Mouse (Mus musculus): ENCODE results near the gene Frrs1l. TPM values are rescaled to one million over a fixed set of nuclear protein-coding genes. Genes with fewer than 3 reads are reported as not detected.

Frrs1l gene
- 0.30 and 0.55 TPM in 2 replicates for polyA plus RNA-seq (2015; fragmentation: Nextera tagmentation; extraction: Ambion mirVana)

DNA sequence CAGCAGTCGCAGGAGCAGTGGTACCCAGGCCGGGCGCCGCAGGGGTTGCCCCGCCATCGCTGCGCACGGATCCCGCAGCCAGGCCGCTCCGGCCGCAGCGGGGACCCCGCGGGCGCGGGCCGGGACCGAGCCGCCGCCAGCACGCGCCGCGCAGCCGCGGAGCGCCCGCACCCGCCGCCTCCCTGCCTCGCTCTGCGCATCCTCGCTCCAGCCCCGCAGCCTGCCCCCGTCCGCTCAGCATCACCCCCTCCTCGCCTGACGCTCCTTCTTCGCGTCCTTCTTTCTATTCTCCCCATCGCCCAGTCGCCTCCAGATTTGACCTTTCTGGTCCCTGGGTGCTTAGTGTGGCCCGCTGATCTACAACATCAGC is at the start of gene Frrs1l:
Frrs1l (minus strand) TSS at position 177 of the 370 bp plus-strand sequence.
- Histone ChIP-seq H3K9me3 (ENCODE audit: low read length) (no peaks in the 10 kb centered on the region; the same call in 1 of the 2 replicates), H3K4me1 (ENCODE audit: insufficient read depth, low read length) (0 out of 2 replicates have a peak, but pooled peaks cover 6% of the 10 kb centered on the region), H3K9ac (replicated peaks; ENCODE audit: low read length) (peak within 1 kb of the TSS; percentile 68), H3K27me3 (ENCODE audit: insufficient read depth, low read length) (peaks cover 36% of the 10 kb centered on the region), H3K36me3 (ENCODE audit: insufficient read depth, low read length) (no peaks in the 10 kb centered on the region), H3K4me3 (ENCODE audit: low read length) (peak within 1 kb of the TSS; percentile 65), H3K4me2 (replicated peaks; ENCODE audit: low read depth, low read length) (peak within 1 kb of the TSS; percentile 100), H3K27ac (ENCODE audit: low read length) (no peak within 1 kb of the TSS)
- under 1% methylated on average over 37 of the region's 44 CpGs for WGBS
- peak; percentile 35; the same call in 1 of the 2 replicates for ATAC-seq (ENCODE audit: low FRiP score, low TSS enrichment)

DNA sequence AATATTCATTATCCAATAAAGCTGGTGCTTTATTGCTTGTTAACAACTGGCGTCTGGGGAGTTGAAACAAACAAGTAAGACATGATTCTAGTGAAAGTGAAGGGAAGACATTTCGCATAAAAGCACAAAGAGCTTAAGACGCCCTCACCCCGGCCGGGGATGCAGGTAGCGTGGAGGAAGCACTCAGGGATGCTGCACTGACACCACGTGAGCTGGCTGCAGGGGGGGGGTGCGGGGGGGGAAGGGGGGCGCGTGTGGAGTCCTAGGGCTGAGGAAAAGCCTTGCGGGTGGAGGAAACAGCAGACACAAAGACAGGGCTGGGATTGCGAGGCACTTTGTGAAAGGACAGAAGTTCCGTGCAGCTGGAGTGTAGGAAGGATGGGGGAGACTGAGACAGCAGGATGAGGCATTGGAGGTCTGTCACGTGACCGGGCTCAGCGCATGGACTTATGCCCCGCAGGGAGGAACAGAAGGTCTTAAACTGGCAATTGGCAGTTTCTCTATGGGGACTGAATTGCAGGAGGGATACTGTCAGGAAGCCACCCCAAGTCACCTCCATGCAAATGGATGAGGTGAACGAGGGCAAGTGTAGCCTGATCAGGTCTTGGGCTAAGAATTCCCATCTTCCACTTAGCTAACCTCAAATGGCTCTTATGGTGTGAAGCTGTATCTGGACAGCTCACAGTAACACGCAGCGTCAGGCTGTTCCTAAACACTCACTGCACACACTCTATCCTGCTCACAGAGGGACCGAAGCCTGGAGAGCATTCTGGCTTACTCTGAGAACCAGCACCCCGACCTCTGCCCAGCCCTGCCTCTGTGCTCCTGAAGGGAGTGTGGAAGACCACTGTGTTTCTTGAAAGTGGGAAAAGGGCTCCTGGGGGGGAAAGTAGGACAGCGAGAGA is 49.2 kb upstream of the Frrs1l start:
- peak; percentile 64; the same call in 1 of the 2 replicates for ATAC-seq (ENCODE audit: low FRiP score, low TSS enrichment)
- Histone ChIP-seq H3K27me3 (ENCODE audit: insufficient read depth, low read length) (no peaks in the 10 kb centered on the region; the same call in 1 of the 2 replicates), H3K9ac (replicated peaks; ENCODE audit: low read length) (0 out of 2 replicates have a peak overlapping the region, but pooled peaks have one; percentile 27)

GRCm38 (mm10) chr4:57037554-57037953 is 47.4 kb upstream of the Frrs1l start:
- H3K4me2 ChIP-seq (replicated peaks; ENCODE audit: low read depth, low read length): no peak overlapping the region
- H3K4me1 ChIP-seq (ENCODE audit: insufficient read depth, low read length): peaks cover 6% of the 10 kb centered on the region
- no peak overlapping the region for H3K4me3 ChIP-seq (ENCODE audit: low read length)
- no peaks in the 10 kb centered on the region; the same call in 1 of the 2 replicates for H3K9me3 ChIP-seq (ENCODE audit: low read length)
- no peaks in the 10 kb centered on the region; the same call in 1 of the 2 replicates for H3K27me3 ChIP-seq (ENCODE audit: insufficient read depth, low read length)
- no peak for ATAC-seq (ENCODE audit: low FRiP score, low TSS enrichment)
- no peaks in the 10 kb centered on the region for H3K36me3 ChIP-seq (ENCODE audit: insufficient read depth, low read length)
- 78% methylated on average over 7 of the region's 7 CpGs for WGBS
- H3K27ac ChIP-seq (ENCODE audit: low read length): no peak overlapping the region
- no peak overlapping the region for H3K9ac ChIP-seq (replicated peaks; ENCODE audit: low read length)

More for the DNA sequence above, 49.2 kb upstream of the Frrs1l start:
- Histone ChIP-seq H3K4me2 (replicated peaks; ENCODE audit: low read depth, low read length) (peak overlapping the region; percentile 51), H3K27ac (ENCODE audit: low read length) (no peak overlapping the region), H3K36me3 (ENCODE audit: insufficient read depth, low read length) (no peaks in the 10 kb centered on the region), H3K4me1 (ENCODE audit: insufficient read depth, low read length) (peaks cover 6% of the 10 kb centered on the region), H3K4me3 (ENCODE audit: low read length) (peak overlapping the region; percentile 21), H3K9me3 (ENCODE audit: low read length) (no peaks in the 10 kb centered on the region; the same call in 1 of the 2 replicates)
- WGBS: 16% methylated on average over 22 of the region's 23 CpGs

DNA sequence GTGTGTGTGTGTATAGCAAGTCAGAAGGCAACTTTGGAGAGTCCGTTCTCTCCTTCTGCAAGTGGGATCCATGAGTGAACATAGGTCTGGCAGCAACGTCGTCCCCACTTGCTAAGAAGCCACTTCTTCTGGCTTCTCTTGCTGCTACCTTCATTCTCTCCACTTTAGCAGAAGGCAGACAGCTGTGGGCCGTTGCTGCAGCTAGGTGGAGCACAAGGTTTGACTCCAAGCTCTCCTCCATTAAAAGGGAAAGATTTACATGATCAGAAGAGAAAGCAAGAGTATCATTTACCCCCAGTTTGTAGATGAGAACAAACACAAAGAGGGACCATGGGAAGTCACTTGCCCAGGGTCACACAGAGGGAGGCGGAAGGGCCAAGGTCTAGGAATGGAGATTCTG is 44.0 kb upstream of the Frrs1l start:
- 60% methylated on average over 5 of the region's 5 CpGs for WGBS
- H3K4me1 ChIP-seq (ENCODE audit: insufficient read depth, low read length): no peaks in the 10 kb centered on the region
- no peak overlapping the region for H3K4me2 ChIP-seq (replicated peaks; ENCODE audit: low read depth, low read length)
- H3K36me3 ChIP-seq (ENCODE audit: insufficient read depth, low read length): no peaks in the 10 kb centered on the region
- no peaks in the 10 kb centered on the region for H3K9me3 ChIP-seq (ENCODE audit: low read length)
- H3K9ac ChIP-seq (replicated peaks; ENCODE audit: low read length): no peak overlapping the region
- H3K27ac ChIP-seq (ENCODE audit: low read length): no peak overlapping the region
- ATAC-seq (ENCODE audit: low FRiP score, low TSS enrichment): no peak
- no peak overlapping the region for H3K4me3 ChIP-seq (ENCODE audit: low read length)
- H3K27me3 ChIP-seq (ENCODE audit: insufficient read depth, low read length): no peaks in the 10 kb centered on the region; the same call in 1 of the 2 replicates

DNA sequence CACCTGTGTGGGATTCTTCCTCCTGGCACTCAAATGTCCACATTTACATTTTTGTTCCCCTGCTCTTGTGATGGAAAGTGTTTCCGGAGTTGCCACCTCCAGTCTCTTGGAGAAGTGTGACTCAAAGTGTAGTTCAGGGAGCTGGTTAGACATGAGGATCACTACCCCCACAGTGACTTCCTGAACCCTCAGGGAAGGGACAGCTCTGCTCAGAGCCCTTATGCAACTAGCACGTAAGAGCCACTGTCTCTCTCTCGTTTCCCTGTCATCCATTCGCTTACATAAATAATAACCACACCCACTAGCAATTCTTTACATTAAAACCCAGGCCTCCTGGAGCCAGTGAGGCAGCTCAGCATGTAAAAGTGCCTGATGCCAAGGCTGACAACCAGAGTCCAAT is 41.2 kb upstream of the Frrs1l start:
- H3K4me3 ChIP-seq (ENCODE audit: low read length): no peak overlapping the region
- H3K9me3 ChIP-seq (ENCODE audit: low read length): no peaks in the 10 kb centered on the region
- H3K4me1 ChIP-seq (ENCODE audit: insufficient read depth, low read length): no peaks in the 10 kb centered on the region
- H3K27ac ChIP-seq (ENCODE audit: low read length): no peak overlapping the region
- ATAC-seq (ENCODE audit: low FRiP score, low TSS enrichment): no peak
- WGBS: 65% methylated on average over 4 of the region's 4 CpGs
- H3K9ac ChIP-seq (replicated peaks; ENCODE audit: low read length): no peak overlapping the region
- H3K27me3 ChIP-seq (ENCODE audit: insufficient read depth, low read length): no peaks in the 10 kb centered on the region; the same call in 1 of the 2 replicates
- no peaks in the 10 kb centered on the region for H3K36me3 ChIP-seq (ENCODE audit: insufficient read depth, low read length)
- no peak overlapping the region for H3K4me2 ChIP-seq (replicated peaks; ENCODE audit: low read depth, low read length)

GRCm38 (mm10) chr4:57027954-57028353 is 37.8 kb upstream of the Frrs1l start:
- Histone ChIP-seq H3K4me3 (ENCODE audit: low read length) (no peak overlapping the region), H3K9ac (replicated peaks; ENCODE audit: low read length) (no peak overlapping the region), H3K4me2 (replicated peaks; ENCODE audit: low read depth, low read length) (no peak overlapping the region), H3K4me1 (ENCODE audit: insufficient read depth, low read length) (peaks cover 10% of the 10 kb centered on the region; the same call in 1 of the 2 replicates), H3K27ac (ENCODE audit: low read length) (no peak overlapping the region), H3K9me3 (ENCODE audit: low read length) (no peaks in the 10 kb centered on the region), H3K36me3 (ENCODE audit: insufficient read depth, low read length) (no peaks in the 10 kb centered on the region), H3K27me3 (ENCODE audit: insufficient read depth, low read length) (no peaks in the 10 kb centered on the region)
- 0 out of 2 replicates have a peak, but pooled peaks have one; percentile 4 for ATAC-seq (ENCODE audit: low FRiP score, low TSS enrichment)
- WGBS: 60% methylated on average over 10 of the region's 10 CpGs

GRCm38 (mm10) chr4:57023527-57023926 is 33.3 kb upstream of the Frrs1l start:
- H3K4me2 ChIP-seq (replicated peaks; ENCODE audit: low read depth, low read length): no peak overlapping the region
- H3K4me3 ChIP-seq (ENCODE audit: low read length): no peak overlapping the region
- 44% methylated on average over 3 of the region's 3 CpGs for WGBS
- no peaks in the 10 kb centered on the region for H3K9me3 ChIP-seq (ENCODE audit: low read length)
- peaks cover 10% of the 10 kb centered on the region; the same call in 1 of the 2 replicates for H3K4me1 ChIP-seq (ENCODE audit: insufficient read depth, low read length)
- ATAC-seq (ENCODE audit: low FRiP score, low TSS enrichment): no peak
- H3K36me3 ChIP-seq (ENCODE audit: insufficient read depth, low read length): no peaks in the 10 kb centered on the region
- no peak overlapping the region for H3K9ac ChIP-seq (replicated peaks; ENCODE audit: low read length)
- H3K27me3 ChIP-seq (ENCODE audit: insufficient read depth, low read length): no peaks in the 10 kb centered on the region
- no peak overlapping the region for H3K27ac ChIP-seq (ENCODE audit: low read length)

- Histone ChIP-seq H3K27me3 (ENCODE audit: insufficient read depth, low read length) (no peaks in the 10 kb centered on the region), H3K9ac (replicated peaks; ENCODE audit: low read length) (no peak overlapping the region), H3K36me3 (ENCODE audit: insufficient read depth, low read length) (no peaks in the 10 kb centered on the region), H3K27ac (ENCODE audit: low read length) (no peak overlapping the region), H3K4me1 (ENCODE audit: insufficient read depth, low read length) (peaks cover 10% of the 10 kb centered on the region; the same call in 1 of the 2 replicates), H3K9me3 (ENCODE audit: low read length) (no peaks in the 10 kb centered on the region), H3K4me3 (ENCODE audit: low read length) (no peak overlapping the region), H3K4me2 (replicated peaks; ENCODE audit: low read depth, low read length) (no peak overlapping the region)
- no peak for ATAC-seq (ENCODE audit: low FRiP score, low TSS enrichment)
- 89% methylated on average over 3 of the region's 3 CpGs for WGBS
Measured at GRCm38 (mm10) chr4:57021288-57021687, 31.1 kb upstream of the Frrs1l start.

DNA sequence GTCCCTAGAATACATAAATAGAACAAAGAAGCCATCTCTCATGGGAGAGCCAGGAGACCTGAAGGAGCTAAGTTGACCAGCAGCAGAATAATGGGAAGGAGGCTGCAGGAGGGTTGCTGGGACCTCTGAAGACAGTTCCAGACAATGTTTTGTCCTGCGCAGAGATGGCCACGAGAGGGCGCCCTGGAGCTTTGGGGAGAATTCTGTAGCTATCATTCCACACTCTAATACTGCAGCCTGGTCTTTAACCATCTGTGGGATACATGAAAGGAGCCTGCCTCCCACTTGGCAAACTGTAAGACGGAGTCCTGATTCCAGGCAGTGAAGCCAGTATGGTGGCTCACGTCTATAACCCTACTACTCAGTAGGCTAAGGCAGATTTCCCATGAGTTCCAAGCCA is 27.0 kb upstream of the Frrs1l start:
- peak; percentile 64; the same call in 1 of the 2 replicates for ATAC-seq (ENCODE audit: low FRiP score, low TSS enrichment)

More for the DNA sequence above, 27.0 kb upstream of the Frrs1l start:
- WGBS: 27% methylated on average over 5 of the region's 5 CpGs
- Histone ChIP-seq H3K4me3 (ENCODE audit: low read length) (no peak overlapping the region), H3K27ac (ENCODE audit: low read length) (no peak overlapping the region), H3K4me1 (ENCODE audit: insufficient read depth, low read length) (no peaks in the 10 kb centered on the region), H3K9me3 (ENCODE audit: low read length) (no peaks in the 10 kb centered on the region), H3K4me2 (replicated peaks; ENCODE audit: low read depth, low read length) (no peak overlapping the region), H3K36me3 (ENCODE audit: insufficient read depth, low read length) (no peaks in the 10 kb centered on the region), H3K27me3 (ENCODE audit: insufficient read depth, low read length) (no peaks in the 10 kb centered on the region), H3K9ac (replicated peaks; ENCODE audit: low read length) (no peak overlapping the region)
